Mouse (Mus musculus) neural tube, embryonic 14.5 days (tissue): Measurements from ENCODE around the gene Neurl2. TPM values are rescaled to one million over a fixed set of nuclear protein-coding genes. Genes with fewer than 3 reads are reported as not detected.
"Not testable (repeated sequence)": the region's sequence is repeated elsewhere in the genome, so short reads cannot be mapped to it uniquely, and the experiment has no call there.

ENCODE experiments used
- ATAC-seq: fragments of 200-750 bp; cut with Nextera tagmentation; 2 replicates; pipeline ENCODE4 v1.8.0; 2017; ENCODE audit warnings: low read depth, mild to moderate bottlenecking, moderate TSS enrichment, moderate library complexity
- H3K27ac ChIP-seq: fragments of 300-500 bp; sonication (generic); 2 replicates; pipeline ENCODE4 v1.5.1; 2014; ENCODE audit warnings: low read depth, mild to moderate bottlenecking, control low read depth, low read length, moderate library complexity, mixed read lengths
- H3K27me3 ChIP-seq: fragments of 300-500 bp; sonication (generic); 2 replicates; pipeline ENCODE4 v1.6.1; 2014; ENCODE audit warnings: low read length; ENCODE audit not compliant: control insufficient read depth, insufficient read depth
- H3K36me3 ChIP-seq: fragments of 300-500 bp; sonication (generic); 2 replicates; pipeline ENCODE4 v1.6.1; 2014; ENCODE audit warnings: low read length, mixed read lengths; ENCODE audit not compliant: control insufficient read depth, insufficient read depth
- H3K4me1 ChIP-seq: fragments of 300-500 bp; sonication (generic); 2 replicates; pipeline ENCODE4 v1.6.1; 2014; ENCODE audit warnings: low read length; ENCODE audit not compliant: control insufficient read depth, insufficient read depth
- H3K4me2 ChIP-seq: fragments of 300-500 bp; sonication (generic); 2 replicates; pipeline ENCODE4 v1.6.1; 2014; ENCODE audit warnings: mild to moderate bottlenecking, low read depth, low read length, control low read depth
- H3K4me3 ChIP-seq: fragments of 300-500 bp; sonication (generic); 2 replicates; pipeline ENCODE4 v1.5.1; 2014; ENCODE audit warnings: low read depth, low read length, control low read depth, mixed read lengths
- H3K9ac ChIP-seq: fragments of 300-500 bp; sonication (generic); replicated peaks from 2 replicates; pipeline ENCODE4 v1.6.1; 2014; ENCODE audit warnings: low read depth, mild to moderate bottlenecking, control low read depth, low read length, mixed read lengths
- H3K9me3 ChIP-seq: fragments of 300-500 bp; sonication (generic); 2 replicates; pipeline ENCODE4 v1.6.1; 2016; ENCODE audit warnings: low read length; ENCODE audit not compliant: control insufficient read depth
- WGBS: fragments of 180-500 bp; shearing (Covaris S2); extraction: QIAGEN DNeasy Blood & Tissue Kit; methylation state at CpG from one replicate; pipeline ENCODE4 v1.1.7; 2014; 5-methylcytosine and 5-hydroxymethylcytosine counted together
- polyA plus RNA-seq: library from polyadenylated mRNA; unstranded; fragments of >200 nt; fragmentation: Nextera tagmentation; extraction: Ambion mirVana; gene quantifications from 2 replicates; pipeline ENCODE4 v1.2.1, GENCODE M21; 2014

Neurl2 gene
- polyA plus RNA-seq: 5.8 and 7.2 TPM in 2 replicates

DNA sequence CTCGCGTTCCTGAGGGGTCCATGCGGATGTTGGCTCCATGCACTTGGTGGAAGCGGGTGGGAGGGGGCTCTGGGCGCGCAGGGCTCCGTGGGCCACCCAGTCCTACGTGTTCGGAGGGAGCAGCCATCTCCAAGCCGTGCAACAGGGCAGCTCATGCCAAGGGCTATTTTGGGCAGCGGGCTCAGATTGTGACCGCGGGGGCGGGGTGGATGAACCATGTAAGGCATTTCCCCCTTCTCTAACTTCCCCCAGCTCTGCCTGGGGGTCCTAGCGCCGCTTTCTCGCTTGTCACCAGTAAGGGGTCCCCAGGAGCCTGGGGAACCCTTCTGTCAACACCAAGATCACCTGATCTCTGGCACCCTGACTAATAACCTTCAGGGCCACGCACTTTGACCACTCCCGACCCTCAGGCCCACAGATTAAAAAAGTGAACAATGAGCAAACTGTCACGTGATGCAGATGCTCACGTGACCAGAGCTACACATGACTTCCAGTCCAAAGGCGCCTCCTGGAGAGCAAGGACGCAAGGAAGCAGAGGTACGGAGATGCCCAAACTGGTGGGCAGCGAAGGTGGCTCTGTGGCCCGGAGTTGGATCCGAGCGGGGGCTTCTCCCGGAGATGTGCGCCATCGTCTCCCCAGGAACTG is at the start of gene Neurl2:
TSS of gene Neurl2 (minus strand) at position 143 of the 646 bp plus-strand sequence.
- peak within 1 kb of the TSS; percentile 78 for H3K9ac ChIP-seq
- H3K27me3 ChIP-seq: no peaks in the 10 kb centered on the region
- H3K36me3 ChIP-seq: peaks cover 9% of the 10 kb centered on the region; the same call in 1 of the 2 replicates
- no peaks in the 10 kb centered on the region for H3K9me3 ChIP-seq
- H3K4me1 ChIP-seq: peaks cover 3% of the 10 kb centered on the region; the same call in 1 of the 2 replicates
- peak within 1 kb of the TSS; percentile 74 for H3K27ac ChIP-seq
- peak; percentile 56 for ATAC-seq
- H3K4me2 ChIP-seq: peak within 1 kb of the TSS; percentile 99
- under 1% methylated on average over 29 of the region's 31 CpGs for WGBS
- peak within 1 kb of the TSS; percentile 70 for H3K4me3 ChIP-seq

DNA sequence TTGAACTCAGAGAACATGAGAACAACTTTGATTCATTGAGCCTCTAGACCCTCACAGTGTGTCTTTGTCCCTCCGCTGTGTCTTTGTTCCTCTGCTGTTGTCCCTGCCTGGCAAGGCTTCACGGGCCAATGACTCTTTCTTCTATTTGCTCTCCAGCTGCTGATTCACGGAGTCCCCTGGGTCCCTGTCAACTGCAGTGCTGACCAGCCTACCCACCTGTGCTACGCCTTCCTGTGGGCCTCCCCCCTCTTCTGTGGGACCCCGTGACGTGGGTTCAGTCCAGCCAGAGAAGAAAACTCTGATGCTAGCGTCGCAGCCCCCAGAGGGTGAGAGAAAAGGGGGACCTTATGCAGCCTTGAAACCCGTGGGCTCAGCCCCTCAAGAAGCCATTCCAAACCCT is 49.4 kb upstream of the Neurl2 start:
- Histone ChIP-seq H3K27me3 (no peaks in the 10 kb centered on the region), H3K27ac (no peak overlapping the region), H3K4me1 (peaks cover 22% of the 10 kb centered on the region), H3K9me3 (no peaks in the 10 kb centered on the region), H3K9ac (no peak overlapping the region), H3K36me3 (peaks cover 44% of the 10 kb centered on the region), H3K4me3 (no peak overlapping the region), H3K4me2 (no peak overlapping the region)
- no peak for ATAC-seq
- WGBS: 36% methylated on average over 8 of the region's 9 CpGs

DNA sequence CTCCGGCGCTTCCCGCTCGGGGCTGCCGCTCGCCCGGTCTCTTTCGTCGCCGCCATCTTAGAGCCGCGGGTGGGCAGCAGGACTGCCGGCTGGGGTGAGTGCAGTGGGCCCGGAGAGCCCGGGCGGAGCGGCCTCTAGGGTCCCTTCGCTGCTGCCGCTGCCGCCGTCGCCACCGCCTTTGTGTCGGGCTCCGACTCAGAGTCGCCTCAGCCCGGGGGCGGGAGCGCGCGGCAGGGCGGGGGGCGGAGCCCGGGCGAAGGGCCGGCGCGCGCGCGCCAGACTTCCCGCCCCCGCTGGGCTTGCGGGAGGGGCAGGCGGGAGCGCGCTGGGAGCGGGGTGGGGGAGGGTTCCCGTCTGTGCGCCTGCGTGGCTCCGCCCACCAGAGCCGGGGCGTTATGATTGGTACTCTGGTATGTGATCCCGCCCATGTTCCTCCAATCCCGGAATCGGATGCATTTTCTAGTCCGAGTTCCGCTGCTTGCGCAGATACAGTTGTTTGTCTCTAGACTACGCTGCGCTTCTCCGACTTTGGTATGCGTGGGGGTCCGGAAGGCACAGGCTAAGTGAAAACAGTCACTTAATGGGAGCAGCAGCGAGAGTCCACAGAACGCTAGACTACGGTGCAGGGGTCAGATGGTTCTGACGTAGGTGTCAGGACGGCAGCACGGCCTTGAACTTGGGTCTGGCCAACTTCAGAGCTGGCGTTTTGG is 46.5 kb upstream of the Neurl2 start:
- Histone ChIP-seq H3K9ac (peak overlapping the region; percentile 100), H3K36me3 (peaks cover 15% of the 10 kb centered on the region), H3K4me3 (peak overlapping the region; percentile 96), H3K27ac (peak overlapping the region; percentile 100), H3K4me2 (peak overlapping the region; percentile 99), H3K9me3 (no peaks in the 10 kb centered on the region), H3K4me1 (peaks cover 22% of the 10 kb centered on the region), H3K27me3 (no peaks in the 10 kb centered on the region)
- ATAC-seq: peak; percentile 87
- whole genome bisulfite sequencing: under 1% methylated on average over 62 of the region's 72 CpGs

GRCm38 (mm10) chr2:164879228-164879567 is 45.9 kb upstream of the Neurl2 start, which contains the start of gene Pcif1:
Gene Pcif1 (plus strand): TSS chr2:164879304.
- Histone ChIP-seq H3K36me3 (peaks cover 11% of the 10 kb centered on the region), H3K4me3 (peak within 1 kb of the TSS; percentile 96), H3K9me3 (no peaks in the 10 kb centered on the region), H3K4me1 (peaks cover 22% of the 10 kb centered on the region), H3K27me3 (no peaks in the 10 kb centered on the region), H3K9ac (peak within 1 kb of the TSS; percentile 100), H3K27ac (peak within 1 kb of the TSS; percentile 100), H3K4me2 (peak within 1 kb of the TSS; percentile 99)
- peak; percentile 88 for ATAC-seq
- WGBS: under 1% methylated on average over 40 of the region's 40 CpGs

DNA sequence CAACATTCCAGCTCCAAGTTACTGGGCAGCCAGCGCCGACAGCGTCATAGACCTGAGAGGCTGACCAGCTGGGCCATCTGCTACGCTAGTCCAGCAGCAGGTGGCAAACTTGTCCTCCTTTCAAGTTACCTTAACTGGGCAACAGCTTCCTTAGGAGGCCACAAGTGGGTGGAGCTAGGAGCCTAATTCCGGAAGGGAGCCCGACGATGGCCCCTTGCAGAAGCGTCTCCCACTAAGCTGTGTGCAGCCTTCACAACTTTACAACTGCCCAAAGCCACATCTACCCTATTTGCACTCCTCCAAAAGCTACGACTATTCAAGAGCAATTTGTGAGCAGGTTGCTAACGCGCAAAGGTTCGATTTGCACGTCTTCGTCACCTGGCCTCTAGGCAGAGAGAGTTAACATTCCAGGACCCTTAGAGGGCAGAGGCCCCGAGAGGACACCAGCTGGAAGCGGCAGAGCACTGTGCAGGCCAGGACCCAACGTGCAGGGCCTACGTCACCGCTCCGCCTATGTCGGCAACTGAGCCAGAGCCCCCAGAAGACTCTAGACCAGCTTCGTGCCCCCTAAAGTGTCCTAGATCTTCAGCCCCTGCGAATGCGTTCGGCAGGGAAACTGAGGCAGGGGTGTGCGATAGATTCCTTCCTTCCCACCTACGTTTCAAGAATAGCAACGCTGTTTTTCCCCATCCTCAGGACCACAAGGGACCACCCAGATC is 45.4 kb upstream of the Neurl2 start:
- WGBS: under 1% methylated on average over 28 of the region's 28 CpGs
- Histone ChIP-seq H3K9me3 (no peaks in the 10 kb centered on the region), H3K27me3 (no peaks in the 10 kb centered on the region), H3K9ac (peak overlapping the region; percentile 100), H3K4me3 (peak overlapping the region; percentile 96), H3K36me3 (peaks cover 7% of the 10 kb centered on the region; the same call in 1 of the 2 replicates), H3K4me2 (peak overlapping the region; percentile 99), H3K27ac (peak overlapping the region; percentile 100), H3K4me1 (peaks cover 22% of the 10 kb centered on the region)
- peak; percentile 39 for ATAC-seq

DNA sequence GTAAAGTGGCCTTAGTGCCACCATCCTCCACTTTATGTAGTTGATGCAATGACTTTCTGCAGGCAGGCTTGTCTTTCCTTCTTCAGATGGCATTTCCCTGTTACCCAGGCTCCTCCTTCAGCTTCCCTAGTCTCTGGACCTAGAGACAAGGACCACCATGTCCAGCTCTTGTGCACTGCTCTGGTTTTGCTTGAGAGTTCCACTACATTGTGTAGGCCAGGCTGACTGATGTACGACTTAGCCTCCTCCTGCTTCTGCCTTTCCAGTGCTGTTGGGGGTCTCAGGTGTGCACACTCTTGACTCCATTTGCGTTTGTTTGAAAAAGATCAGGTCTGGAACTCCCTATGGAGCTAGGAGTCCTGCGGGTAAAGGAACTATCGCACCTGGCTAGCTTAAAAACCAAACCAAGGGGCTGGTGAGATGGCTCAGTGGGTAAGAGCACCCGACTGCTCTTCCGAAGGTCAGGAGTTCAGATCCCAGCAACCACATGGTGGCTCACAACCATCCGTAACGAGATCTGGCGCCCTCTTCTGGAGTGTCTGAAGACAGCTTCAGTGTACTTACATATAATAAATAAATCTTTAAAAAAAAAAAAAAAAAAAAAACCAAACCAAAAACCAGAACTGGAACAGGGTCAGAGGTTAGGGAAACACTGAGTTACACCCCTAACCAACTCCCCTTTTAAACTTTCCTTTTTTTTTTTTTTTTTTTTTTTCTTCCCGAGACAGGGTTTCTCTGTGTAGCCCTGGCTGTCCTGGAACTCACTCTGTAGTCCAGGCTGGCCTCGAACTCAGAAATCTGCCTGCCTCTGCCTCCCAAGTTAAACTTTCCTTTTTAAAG is 44.3 kb upstream of the Neurl2 start:
- not testable (repeated sequence) for H3K27me3 ChIP-seq, H3K27ac ChIP-seq, ATAC-seq, H3K9me3 ChIP-seq, H3K36me3 ChIP-seq, H3K9ac ChIP-seq
- Histone ChIP-seq H3K4me3 (peak overlapping the region; percentile 96), H3K4me2 (peak overlapping the region; percentile 99), H3K4me1 (peaks cover 19% of the 10 kb centered on the region)
- WGBS: 72% methylated on average over 11 of the region's 11 CpGs

- not testable (repeated sequence) for H3K27me3 ChIP-seq, H3K27ac ChIP-seq, ATAC-seq, H3K4me2 ChIP-seq, H3K9me3 ChIP-seq, H3K4me3 ChIP-seq, H3K36me3 ChIP-seq, H3K9ac ChIP-seq
- WGBS: 48% methylated on average over 2 of the region's 2 CpGs
- peaks cover 16% of the 10 kb centered on the region for H3K4me1 ChIP-seq
Observed at GRCm38 (mm10) chr2:164875648-164876047, 42.4 kb upstream of the Neurl2 start.

DNA sequence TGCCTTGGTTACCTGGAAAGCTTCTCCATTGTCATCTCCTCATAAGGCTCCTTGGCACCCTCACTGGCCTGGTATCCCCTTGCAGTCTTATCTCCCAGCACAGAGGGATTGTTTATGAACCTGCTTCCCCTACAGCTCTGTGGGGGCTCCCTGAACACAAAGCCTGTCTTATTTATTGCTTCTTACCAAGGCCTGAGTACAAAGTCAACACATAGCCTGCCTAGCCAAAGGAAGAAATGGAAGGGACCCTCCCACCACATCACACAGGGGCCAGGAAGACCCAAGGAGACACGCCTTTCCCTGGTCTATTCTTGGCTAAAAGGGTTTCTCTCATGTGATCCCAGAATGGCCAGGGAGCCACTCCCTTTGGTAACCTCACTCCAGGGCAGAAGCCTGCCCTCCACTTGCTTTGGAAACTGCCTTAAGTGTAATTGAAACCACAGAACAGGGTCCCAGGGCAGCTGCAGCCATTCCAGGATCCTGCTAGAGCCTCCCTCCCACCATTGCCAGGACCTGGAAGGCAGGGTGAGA is 41.0 kb upstream of the Neurl2 start:
- H3K4me1 ChIP-seq: peaks cover 9% of the 10 kb centered on the region; the same call in 1 of the 2 replicates
- WGBS: 6% methylated on average over 1 of the region's 1 CpGs
- H3K36me3 ChIP-seq: no peaks in the 10 kb centered on the region
- H3K4me2 ChIP-seq: no peak overlapping the region
- H3K9ac ChIP-seq: no peak overlapping the region
- H3K27me3 ChIP-seq: no peaks in the 10 kb centered on the region
- no peaks in the 10 kb centered on the region for H3K9me3 ChIP-seq
- H3K4me3 ChIP-seq: no peak overlapping the region
- no peak overlapping the region for H3K27ac ChIP-seq
- ATAC-seq: no peak
